Mouse (Mus musculus) lung, postnatal 0 days (tissue): ENCODE data around the gene 4930470P17Rik. TPM values are rescaled to one million over a fixed set of nuclear protein-coding genes. Genes with fewer than 3 reads are reported as not detected.
A peak's percentile ranks its signal among the peaks of the same experiment; 100 is the strongest.
"Not testable (repeated sequence)": the region's sequence is repeated elsewhere in the genome, so short reads cannot be mapped to it uniquely, and the experiment has no call there.

Source experiments
- ATAC-seq: fragments of 200-750 bp; cut with Nextera tagmentation; 2 replicates; pipeline ENCODE4 v1.8.0; 2017; ENCODE audit warnings: moderate library complexity
- DNase-seq: peaks from one replicate; pipeline ENCODE4 v3.0.0-alpha.2; 2016; ENCODE audit warnings: low spot score
- H3K27ac ChIP-seq: fragments of 300-500 bp; sonication (generic); 2 replicates; pipeline ENCODE4 v1.5.1; 2014; ENCODE audit warnings: antibody characterized with exemption, mild to moderate bottlenecking, low read length, mixed read lengths
- H3K27me3 ChIP-seq: fragments of 300-500 bp; sonication (generic); replicated peaks from 2 replicates; pipeline ENCODE4 v1.6.1; 2014; ENCODE audit warnings: low read length, mixed read lengths; ENCODE audit not compliant: insufficient read depth
- H3K36me3 ChIP-seq: fragments of 300-500 bp; sonication (generic); 2 replicates; pipeline ENCODE4 v1.6.1; 2014; ENCODE audit warnings: low read length, mixed read lengths; ENCODE audit not compliant: insufficient read depth
- H3K4me1 ChIP-seq: fragments of 300-500 bp; sonication (generic); 2 replicates; pipeline ENCODE4 v1.6.1; 2014; ENCODE audit warnings: antibody characterized with exemption, low read depth, low read length, mixed read lengths; ENCODE audit not compliant: insufficient read depth
- H3K4me2 ChIP-seq: fragments of 300-500 bp; sonication (generic); replicated peaks from 2 replicates; pipeline ENCODE4 v1.6.1; 2014; ENCODE audit warnings: low read depth, mild to moderate bottlenecking, low read length, moderate library complexity, mixed read lengths
- H3K4me3 ChIP-seq: fragments of 300-500 bp; sonication (generic); 2 replicates; pipeline ENCODE4 v1.5.1; 2014; ENCODE audit warnings: low read depth, low read length
- H3K9ac ChIP-seq: fragments of 300-500 bp; sonication (generic); replicated peaks from 2 replicates; pipeline ENCODE4 v1.6.1; 2014; ENCODE audit warnings: low read depth, mild to moderate bottlenecking
- H3K9me3 ChIP-seq: fragments of 300-500 bp; sonication (generic); 2 replicates; pipeline ENCODE4 v1.6.1; 2016; ENCODE audit warnings: low read length, mixed read lengths
- CTCF ChIP-seq: IDR thresholded peaks from 2 replicates; pipeline ENCODE4 v1.5.1; 2016; ENCODE audit warnings: antibody characterized with exemption, mild to moderate bottlenecking
- EP300 ChIP-seq: IDR thresholded peaks from 2 replicates; pipeline ENCODE4 v1.6.1; 2016; ENCODE audit warnings: antibody characterized with exemption, mild to moderate bottlenecking, control low read depth
- WGBS: fragments of 180-500 bp; shearing (Covaris S2); extraction: QIAGEN DNeasy Blood & Tissue Kit; methylation state at CpG from one replicate; pipeline ENCODE4 v1.1.7; 2014; 5-methylcytosine and 5-hydroxymethylcytosine counted together
- polyA plus RNA-seq: library from polyadenylated mRNA; unstranded; fragments of >200 nt; fragmentation: Nextera tagmentation; extraction: Ambion mirVana; gene quantifications from 2 replicates; pipeline ENCODE4 v1.2.1, GENCODE M21; 2015

4930470P17Rik gene
- polyA plus RNA-seq, 1 experiment from 2014 or later = not detected

- DNase-seq (no peak), ATAC-seq (no peak)
- no peak overlapping the region for H3K27ac ChIP-seq
- no peaks in the 10 kb centered on the region for H3K4me1 ChIP-seq
- H3K27me3 ChIP-seq = no peaks in the 10 kb centered on the region
- WGBS = 72% methylated on average over 13 of the region's 13 CpGs
- TF ChIP-seq CTCF (no peak), EP300 (no peak)
- H3K9ac ChIP-seq = no peak overlapping the region
- H3K4me2 ChIP-seq = no peak overlapping the region
- H3K9me3 ChIP-seq = no peaks in the 10 kb centered on the region
- no peak overlapping the region for H3K4me3 ChIP-seq
- H3K36me3 ChIP-seq = no peaks in the 10 kb centered on the region
Observed at GRCm38 (mm10) chr2:170622985-170623384, 21.2 kb upstream of the 4930470P17Rik start.

DNA sequence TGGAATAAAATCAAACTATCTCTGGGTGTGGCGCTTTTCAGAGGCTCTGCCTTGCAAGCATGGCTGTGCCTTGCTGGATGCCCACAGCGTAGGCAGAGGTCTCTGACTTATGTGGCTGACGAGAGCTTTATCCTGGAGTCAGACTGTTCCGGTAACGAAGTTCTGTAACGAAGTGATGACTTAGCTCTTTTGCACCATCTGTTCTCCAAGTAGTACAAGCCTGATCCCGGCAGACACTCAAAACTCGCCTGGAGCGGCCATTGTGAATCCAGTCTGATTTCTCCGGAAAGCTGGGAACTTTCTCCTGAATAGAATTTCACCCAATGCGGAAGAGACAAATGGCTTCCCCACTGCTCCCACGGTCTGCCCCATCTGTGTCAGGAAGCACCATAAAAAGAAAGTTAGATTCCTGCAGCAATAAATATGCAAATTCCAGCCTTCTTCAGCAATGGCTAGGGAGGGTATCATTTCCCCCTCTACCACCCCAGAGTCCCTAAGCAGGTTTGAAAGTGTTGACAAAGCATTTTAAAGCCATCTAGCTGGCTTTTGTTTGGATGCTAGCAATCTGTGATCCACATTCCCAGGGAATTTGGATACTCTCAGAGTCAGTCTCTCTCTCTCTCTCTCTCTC lies 17.2 kb upstream of the 4930470P17Rik start:
- H3K4me1 ChIP-seq = no peaks in the 10 kb centered on the region
- ATAC-seq = no peak
- H3K36me3 ChIP-seq = no peaks in the 10 kb centered on the region
- 78% methylated on average over 12 of the region's 12 CpGs for WGBS
- no peak overlapping the region for H3K27ac ChIP-seq
- no peak overlapping the region for H3K9ac ChIP-seq
- no peaks in the 10 kb centered on the region for H3K9me3 ChIP-seq
- no peak for DNase-seq
- H3K4me2 ChIP-seq = no peak overlapping the region
- no peak overlapping the region for H3K4me3 ChIP-seq
- TF ChIP-seq CTCF = no peak
- TF ChIP-seq EP300 = no peak
- no peaks in the 10 kb centered on the region for H3K27me3 ChIP-seq

DNA sequence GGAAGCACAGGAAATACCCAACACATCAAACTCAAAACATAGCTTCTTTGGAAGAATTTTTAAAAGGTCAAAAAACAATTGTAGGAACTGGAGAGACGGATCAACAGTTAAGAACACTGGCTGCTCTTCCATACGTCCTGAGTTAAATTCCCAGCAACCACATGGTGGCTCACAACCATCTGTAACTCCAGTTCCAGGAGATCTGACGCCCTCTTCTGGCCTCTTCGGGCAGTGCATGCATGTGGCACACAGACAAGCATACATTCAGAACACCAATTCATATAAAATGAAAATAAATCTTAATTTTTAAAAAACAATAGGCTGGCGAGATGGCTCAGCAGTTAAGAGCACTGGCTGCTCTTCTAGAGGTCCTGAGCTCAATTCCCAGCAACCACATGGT lies 10.0 kb upstream of the 4930470P17Rik start:
- H3K4me1 ChIP-seq, H3K27ac ChIP-seq, DNase-seq, H3K27me3 ChIP-seq, ATAC-seq, H3K9ac ChIP-seq, H3K9me3 ChIP-seq, H3K4me2 ChIP-seq, H3K36me3 ChIP-seq, H3K4me3 ChIP-seq: not testable (repeated sequence)
- 70% methylated on average over 5 of the region's 5 CpGs for WGBS

DNA sequence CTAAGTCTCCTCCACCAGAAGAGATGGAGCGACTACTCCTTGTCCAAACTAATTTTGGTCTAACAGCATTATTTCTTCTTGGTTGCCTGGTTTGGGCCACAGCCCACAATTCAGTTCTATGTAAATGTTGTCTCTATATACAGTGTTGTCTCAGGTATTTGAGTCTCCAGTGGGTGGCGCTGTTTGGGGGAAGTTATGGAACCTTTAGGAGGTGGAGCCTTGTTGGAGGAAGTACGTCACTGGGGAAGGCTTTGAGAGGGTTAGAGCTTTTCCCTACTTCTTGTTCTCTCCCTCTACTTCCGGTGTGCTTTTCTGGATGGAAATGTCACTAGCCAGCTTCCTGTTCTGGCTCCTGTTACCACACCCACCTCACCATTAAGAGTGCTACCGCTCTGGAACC lies 646 bp downstream of the 4930470P17Rik start:
- H3K27ac ChIP-seq = no peak overlapping the region
- DNase-seq (no peak), ATAC-seq (no peak)
- H3K4me3 ChIP-seq = no peak overlapping the region
- no peak overlapping the region for H3K9ac ChIP-seq
- TF ChIP-seq EP300 (no peak), CTCF (peak; percentile 22)
- H3K4me1 ChIP-seq = no peaks in the 10 kb centered on the region
- no peaks in the 10 kb centered on the region for H3K9me3 ChIP-seq
- H3K27me3 ChIP-seq = no peaks in the 10 kb centered on the region
- WGBS = 80% methylated on average over 5 of the region's 5 CpGs
- no peaks in the 10 kb centered on the region for H3K36me3 ChIP-seq
- H3K4me2 ChIP-seq = no peak overlapping the region

- Histone ChIP-seq H3K9ac (no peak overlapping the region), H3K36me3 (no peaks in the 10 kb centered on the region), H3K4me3 (no peak overlapping the region), H3K4me2 (no peak overlapping the region), H3K27ac (no peak overlapping the region), H3K27me3 (no peaks in the 10 kb centered on the region), H3K9me3 (no peaks in the 10 kb centered on the region), H3K4me1 (no peaks in the 10 kb centered on the region)
- DNase-seq = no peak
- peak; percentile 61 for TF ChIP-seq CTCF
- TF ChIP-seq EP300 = no peak
- 11% methylated on average over 2 of the region's 2 CpGs for WGBS
- ATAC-seq = no peak
Observed at GRCm38 (mm10) chr2:170597586-170597985, 4.2 kb downstream of the 4930470P17Rik start.

- no peaks in the 10 kb centered on the region for H3K4me1 ChIP-seq
- DNase-seq (peak; percentile 66), ATAC-seq (no peak)
- no peak overlapping the region for H3K27ac ChIP-seq
- no peak overlapping the region for H3K4me3 ChIP-seq
- H3K9ac ChIP-seq = no peak overlapping the region
- 0% methylated on average over 1 of the region's 1 CpGs for WGBS
- no peaks in the 10 kb centered on the region for H3K36me3 ChIP-seq
- no peak overlapping the region for H3K4me2 ChIP-seq
- no peaks in the 10 kb centered on the region for H3K9me3 ChIP-seq
- H3K27me3 ChIP-seq = no peaks in the 10 kb centered on the region
- TF ChIP-seq EP300 (no peak), CTCF (peak; percentile 76)
Observed at GRCm38 (mm10) chr2:170596726-170597125, 5.1 kb downstream of the 4930470P17Rik start.

- no peaks in the 10 kb centered on the region for H3K27me3 ChIP-seq
- TF ChIP-seq CTCF (no peak), EP300 (no peak)
- DNase-seq (no peak), ATAC-seq (no peak)
- WGBS = 73% methylated on average over 6 of the region's 6 CpGs
- H3K36me3 ChIP-seq = no peaks in the 10 kb centered on the region
- no peaks in the 10 kb centered on the region for H3K4me1 ChIP-seq
- no peak overlapping the region for H3K9ac ChIP-seq
- H3K9me3 ChIP-seq = no peaks in the 10 kb centered on the region
- H3K4me3 ChIP-seq = no peak overlapping the region
- no peak overlapping the region for H3K4me2 ChIP-seq
- H3K27ac ChIP-seq = no peak overlapping the region
Observed at GRCm38 (mm10) chr2:170592161-170592560, 9.7 kb downstream of the 4930470P17Rik start.
